Mouse (Mus musculus) brown adipose tissue, adult 24 weeks (tissue): ENCODE results near the gene Fpr-rs3. TPM values are rescaled to one million over a fixed set of nuclear protein-coding genes. Genes with fewer than 3 reads are reported as not detected.

Experiments used
- H3K27ac ChIP-seq: fragments of 200-500 bp; replicated peaks from 2 replicates; pipeline ENCODE4 v1.5.1; 2012; ENCODE audit warnings: low read depth, mild to moderate bottlenecking, low read length
- H3K4me1 ChIP-seq: fragments of 200-500 bp; 2 replicates; pipeline ENCODE4 v1.6.1; 2012; ENCODE audit warnings: low read length, mixed read lengths; ENCODE audit not compliant: control insufficient read depth, insufficient read depth, insufficient read length
- H3K4me3 ChIP-seq: fragments of 200-500 bp; 2 replicates; pipeline ENCODE4 v1.5.1; 2012; ENCODE audit warnings: low read depth, mild to moderate bottlenecking, low read length, moderate library complexity; ENCODE audit not compliant: insufficient read depth
- polyA plus RNA-seq: library from polyadenylated mRNA; stranded (reverse); fragments of >200 nt; gene quantifications from 2 replicates; pipeline ENCODE4 v1.2.4, GENCODE M21; 2012; ENCODE audit not compliant: missing spikeins, insufficient read depth, insufficient read length

The Fpr-rs3 gene
- not detected in 2 replicates for polyA plus RNA-seq

DNA sequence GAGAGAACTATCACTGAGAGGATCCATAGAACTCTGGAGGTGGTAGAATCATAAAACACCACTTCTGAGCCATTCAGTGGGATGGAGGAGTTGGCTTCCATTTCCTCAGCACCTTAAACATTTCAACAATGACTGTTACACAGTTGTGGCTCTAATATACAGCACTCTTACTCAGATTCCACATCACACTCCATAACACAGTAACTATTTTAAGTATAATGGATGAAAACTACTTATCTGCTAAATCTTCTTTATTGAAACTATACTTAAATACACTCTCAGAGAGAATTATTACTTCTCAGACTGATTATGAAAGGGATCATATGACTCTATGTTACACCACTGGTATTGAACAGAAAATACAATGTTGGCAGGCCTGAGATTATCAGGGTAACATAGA lies at the start of gene Fpr-rs3:
Fpr-rs3 (minus strand) TSS at position 101 of the 400 bp plus-strand sequence.
- H3K4me3 ChIP-seq: no peak within 1 kb of the TSS
- H3K27ac ChIP-seq: no peak within 1 kb of the TSS
- no peaks in the 10 kb centered on the region for H3K4me1 ChIP-seq

DNA sequence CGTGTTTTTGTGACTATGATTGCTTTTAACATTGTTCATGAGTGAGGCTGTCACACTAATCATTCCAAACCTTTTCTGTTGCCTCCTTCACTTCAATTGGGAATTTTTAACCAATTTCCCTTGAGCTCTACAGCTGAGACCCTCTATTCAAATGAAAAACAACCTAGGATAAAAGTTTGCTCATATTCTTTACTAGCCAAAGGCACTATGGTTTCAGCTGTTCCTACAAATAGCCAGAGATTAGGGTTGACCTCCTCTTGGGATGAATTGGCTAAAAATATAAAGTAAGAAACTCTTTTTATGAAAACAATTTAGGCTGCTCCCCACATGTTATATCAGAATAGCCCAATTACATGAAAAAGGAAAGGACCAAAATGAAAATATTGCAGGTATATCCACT lies 28.4 kb downstream of the Fpr-rs3 start, which contains the start of gene Vmn2r110:
Vmn2r110 (minus strand) TSS at position 101 of the 400 bp plus-strand sequence.
- no peak within 1 kb of the TSS for H3K4me3 ChIP-seq
- H3K27ac ChIP-seq: no peak within 1 kb of the TSS
- no peaks in the 10 kb centered on the region for H3K4me1 ChIP-seq

Other genes starting within 250 kb of the Fpr-rs3 start
- not detected in 2 replicates for gene Vmn1r224, start 210.7 kb downstream of the Fpr-rs3 start, polyA plus RNA-seq
- not detected in 2 replicates for gene Vmn2r108, start 143.5 kb downstream of the Fpr-rs3 start, polyA plus RNA-seq
- not detected in 2 replicates for gene Vmn1r225, start 126.7 kb downstream of the Fpr-rs3 start, polyA plus RNA-seq
- gene Vmn2r109, start 60.1 kb downstream of the Fpr-rs3 start, polyA plus RNA-seq: not detected in 2 replicates
- gene Vmn2r110, start 28.5 kb downstream of the Fpr-rs3 start, polyA plus RNA-seq: not detected in 2 replicates
- not detected in 2 replicates for gene Vmn1r226, start 58.0 kb upstream of the Fpr-rs3 start, polyA plus RNA-seq
- not detected in 2 replicates for gene Vmn1r227, start 105.0 kb upstream of the Fpr-rs3 start, polyA plus RNA-seq
- gene Vmn1r228, start 161.3 kb upstream of the Fpr-rs3 start, polyA plus RNA-seq: not detected in 2 replicates
- gene Vmn1r229, start 186.7 kb upstream of the Fpr-rs3 start, polyA plus RNA-seq: not detected in 2 replicates
- gene Vmn1r230, start 215.6 kb upstream of the Fpr-rs3 start, polyA plus RNA-seq: not detected in 2 replicates